Mouse (Mus musculus) retina, embryonic 14.5 days (tissue): Measurements from ENCODE around the gene Mier1.
"Not testable (repeated sequence)": the region's sequence is repeated elsewhere in the genome, so short reads cannot be mapped to it uniquely, and the experiment has no call there.

Experiments
- DNase-seq: peaks from one replicate; pipeline ENCODE4 v3.0.0-alpha.2; 2015; ENCODE audit warnings: low spot score

Mier1 gene

GRCm38 (mm10) chr4:103166198-103166597, 52.0 kb downstream of the Mier1 start:
- not testable (repeated sequence) for DNase-seq

- no peak for DNase-seq
These were observed 57.1 kb downstream of the Mier1 start for GRCm38 (mm10) chr4:103171256-103171655.

DNA sequence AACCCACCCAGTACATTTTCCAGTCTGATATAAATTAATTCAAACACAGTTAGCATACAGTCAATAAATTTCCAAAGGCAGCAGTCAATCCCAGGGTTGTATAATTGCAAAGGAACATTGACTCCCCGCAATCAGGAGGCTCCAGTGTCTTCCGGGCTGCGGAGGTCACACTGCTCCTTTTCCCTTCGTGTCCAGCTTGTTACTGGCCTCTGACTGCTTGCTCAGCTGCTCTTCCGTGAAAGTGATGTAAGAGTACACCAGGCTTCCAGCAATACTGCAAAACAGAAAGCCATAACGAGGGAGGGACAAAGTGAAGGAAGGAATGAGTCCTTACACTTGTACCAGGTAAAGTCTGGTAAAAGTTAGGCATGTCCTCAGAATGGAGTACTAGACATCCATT, 59.3 kb downstream of the Mier1 start:
- DNase-seq, result no peak

DNA sequence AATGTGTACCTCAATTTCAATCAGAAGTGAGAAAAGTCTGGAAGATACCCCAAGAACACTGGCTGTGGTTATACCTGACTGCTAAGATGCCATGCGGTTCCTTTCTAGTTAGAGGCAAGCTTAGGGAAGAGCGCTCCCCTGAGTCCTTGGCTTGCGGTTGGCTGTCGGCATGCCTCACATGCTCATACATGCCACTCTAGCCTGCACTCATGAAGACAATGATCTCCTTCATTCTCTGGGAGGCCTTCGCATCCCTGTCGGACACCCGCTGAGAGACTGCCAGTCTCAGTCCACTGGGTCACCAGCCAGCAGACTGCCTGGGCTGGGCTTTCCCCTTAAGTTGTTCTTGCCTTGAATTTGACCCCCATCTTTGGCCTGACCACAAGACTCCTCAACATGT, 59.8 kb downstream of the Mier1 start:
- DNase-seq, result no peak

GRCm38 (mm10) chr4:103177681-103178080, 63.5 kb downstream of the Mier1 start:
- DNase-seq, result no peak

- no peak for DNase-seq
These were observed 64.6 kb downstream of the Mier1 start for GRCm38 (mm10) chr4:103178635-103179318.

- no peak for DNase-seq
These were observed 65.4 kb downstream of the Mier1 start for GRCm38 (mm10) chr4:103179581-103179980.

DNA sequence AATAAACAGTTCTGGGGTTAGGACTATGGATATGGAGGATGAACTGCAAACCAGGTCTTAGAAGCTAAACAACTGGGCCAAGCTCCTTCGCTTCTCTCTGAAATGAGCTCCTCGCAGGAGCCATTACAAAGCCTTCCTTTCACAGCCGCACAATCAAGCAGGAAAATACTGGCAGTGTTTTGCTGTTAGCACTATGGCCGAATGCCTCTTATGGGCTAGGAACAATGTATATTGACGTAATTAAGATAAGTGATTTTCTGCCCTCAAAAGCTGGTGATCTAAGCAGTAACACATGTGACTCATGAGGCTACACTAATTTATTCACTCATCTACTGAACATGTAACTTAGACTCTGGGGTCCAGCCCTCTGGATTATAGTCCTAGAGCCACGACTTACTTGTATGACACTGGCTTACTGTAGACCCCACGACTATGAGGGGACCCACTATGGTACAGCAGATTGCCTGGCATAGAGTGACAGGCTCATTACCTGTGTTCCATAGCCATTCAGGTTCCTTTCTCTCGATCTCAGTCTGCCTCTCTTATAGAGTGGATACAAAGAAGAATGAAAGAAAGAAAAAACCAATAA, 66.2 kb downstream of the Mier1 start:
- peak; percentile 13 for DNase-seq

DNA sequence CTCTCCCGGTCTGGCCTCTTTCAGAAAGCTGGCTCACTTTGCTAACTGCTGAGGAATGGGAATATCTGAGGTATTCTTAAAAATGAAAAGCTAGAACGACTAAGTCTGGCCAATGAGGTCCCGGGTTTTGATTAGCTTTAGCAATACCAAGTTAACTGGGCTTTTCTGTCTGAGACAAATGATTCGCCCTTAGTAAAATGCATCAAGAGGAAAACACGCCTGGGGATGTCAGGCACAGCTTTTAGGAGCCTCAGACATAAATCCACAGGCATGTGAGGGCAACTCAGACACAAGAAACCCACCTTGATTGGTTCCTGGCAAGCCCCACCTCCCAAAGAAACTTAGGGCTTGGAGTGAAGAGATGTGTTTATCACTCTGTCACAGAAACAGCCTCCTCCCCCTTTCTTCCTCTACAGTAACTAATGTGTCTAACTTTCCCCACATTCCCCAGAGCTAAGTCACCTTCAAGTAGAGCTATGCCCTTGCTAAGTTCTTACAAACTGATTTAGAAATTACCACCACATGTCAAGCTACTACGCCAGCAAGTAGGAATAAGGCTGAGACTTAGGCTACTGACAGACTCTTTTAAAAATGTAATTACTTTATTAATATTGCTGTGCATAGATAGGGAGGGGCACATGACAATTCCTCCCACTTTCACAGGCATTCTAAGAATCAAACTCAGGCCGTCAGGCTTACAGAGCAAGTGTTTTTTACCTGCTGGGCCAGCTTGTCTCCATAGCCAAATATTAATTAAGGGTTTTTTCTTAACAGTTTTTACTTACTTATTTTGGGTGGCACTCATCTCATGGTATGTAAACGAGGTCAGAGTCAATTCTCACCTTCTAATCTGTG, 74.8 kb downstream of the Mier1 start:
- DNase-seq, result no peak

- no peak for DNase-seq
These were observed 78.2 kb downstream of the Mier1 start for GRCm38 (mm10) chr4:103192421-103192820.

DNA sequence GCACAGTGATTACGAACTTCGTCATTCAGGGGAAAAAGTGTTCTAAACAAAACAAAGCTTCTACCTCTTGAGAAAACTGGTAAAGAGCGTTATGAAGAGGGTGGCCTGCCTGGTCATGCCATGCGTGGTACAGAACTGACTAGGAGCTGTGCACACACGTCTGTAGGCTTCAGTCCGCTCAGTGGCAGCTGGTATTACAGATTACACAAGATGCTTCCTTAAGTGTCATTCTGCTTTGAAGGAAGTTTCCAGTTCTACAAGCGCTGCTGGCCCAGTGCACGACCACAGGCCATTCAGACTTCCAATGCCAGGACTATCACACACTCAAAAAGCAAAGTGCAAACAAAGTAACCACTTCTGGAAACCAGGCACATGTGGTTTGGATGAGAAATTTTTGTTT, 83.2 kb downstream of the Mier1 start:
- no peak for DNase-seq

GRCm38 (mm10) chr4:103199086-103199485, 84.9 kb downstream of the Mier1 start:
- no peak for DNase-seq

DNA sequence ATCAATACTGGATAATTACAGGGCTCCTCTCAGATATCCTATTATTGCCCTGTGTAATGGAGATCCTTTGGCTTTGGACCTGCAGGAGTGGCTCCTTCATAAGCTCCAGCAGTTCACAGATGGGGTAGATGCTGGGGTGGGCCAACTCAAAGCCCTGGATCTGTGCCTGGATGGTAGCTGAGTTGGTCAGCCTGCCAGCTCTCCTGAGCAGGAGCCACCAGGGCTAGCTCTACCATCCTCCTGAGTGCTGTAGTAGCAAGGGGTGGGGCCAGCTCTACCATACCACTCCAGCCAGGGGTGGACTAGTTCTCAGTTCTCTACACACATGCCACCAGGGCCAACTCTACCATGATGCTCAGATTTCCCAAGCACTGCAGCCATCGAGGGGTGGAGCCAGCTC, 85.9 kb downstream of the Mier1 start:
- no peak for DNase-seq

DNA sequence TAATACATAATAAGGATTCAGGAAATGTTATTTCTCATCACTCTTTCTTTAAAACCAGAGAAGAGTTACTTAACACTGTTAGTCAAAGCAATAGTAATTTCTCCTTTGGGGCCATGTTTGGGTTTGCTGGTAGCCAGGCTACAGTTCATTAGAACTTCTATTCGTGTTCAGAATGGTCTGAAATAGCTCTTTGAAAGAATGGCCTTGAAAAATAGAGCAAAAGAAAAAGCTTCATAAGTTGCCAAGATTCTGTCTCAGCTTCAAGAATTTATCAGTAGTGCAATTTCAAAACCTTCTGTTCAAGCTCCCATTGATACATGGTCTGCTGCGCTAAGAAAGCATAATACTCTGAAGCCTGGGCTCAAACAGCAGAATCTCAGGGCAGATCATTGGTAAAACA, 89.5 kb downstream of the Mier1 start:
- DNase-seq, result no peak

- no peak for DNase-seq
These were observed 94.4 kb downstream of the Mier1 start for GRCm38 (mm10) chr4:103208553-103208952.

GRCm38 (mm10) chr4:103213859-103214497, 99.8 kb downstream of the Mier1 start:
- peak; percentile 33 for DNase-seq

- peak; percentile 70 for DNase-seq
These were observed 100.3 kb downstream of the Mier1 start for GRCm38 (mm10) chr4:103214498-103214924.
